Mouse (Mus musculus) limb, embryonic 14.5 days (tissue): ENCODE measurements around the gene C1rb. TPM values are rescaled to one million over a fixed set of nuclear protein-coding genes. Genes with fewer than 3 reads are reported as not detected.

ENCODE experiments used
- ATAC-seq: fragments of 200-750 bp; cut with Nextera tagmentation; 2 replicates; pipeline ENCODE4 v1.8.0; 2017; ENCODE audit warnings: low read depth, moderate number of reproducible peaks, moderate TSS enrichment; ENCODE audit not compliant: low FRiP score
- DNase-seq: peaks from one replicate; pipeline ENCODE4 v3.0.0-alpha.2; 2015; ENCODE audit warnings: low spot score
- H3K27ac ChIP-seq: fragments of 300-500 bp; sonication (generic); replicated peaks from 2 replicates; pipeline ENCODE4 v1.5.1; 2014; ENCODE audit warnings: low read depth, mild to moderate bottlenecking, low read length, moderate library complexity, mixed read lengths
- H3K27me3 ChIP-seq: fragments of 300-500 bp; sonication (generic); 2 replicates; pipeline ENCODE4 v1.6.1; 2014; ENCODE audit warnings: low read length, mixed read lengths; ENCODE audit not compliant: control insufficient read depth, insufficient read depth
- H3K36me3 ChIP-seq: fragments of 300-500 bp; sonication (generic); 2 replicates; pipeline ENCODE4 v1.6.1; 2014; ENCODE audit warnings: mild to moderate bottlenecking, low read length, moderate library complexity, mixed read lengths; ENCODE audit not compliant: control insufficient read depth, insufficient read depth
- H3K4me1 ChIP-seq: fragments of 300-500 bp; sonication (generic); 2 replicates; pipeline ENCODE4 v1.6.1; 2014; ENCODE audit warnings: antibody characterized with exemption, low read length, mixed read lengths; ENCODE audit not compliant: control insufficient read depth, insufficient read depth
- H3K4me2 ChIP-seq: fragments of 300-500 bp; sonication (generic); replicated peaks from 2 replicates; pipeline ENCODE4 v1.6.1; 2014; ENCODE audit warnings: low read depth, mild to moderate bottlenecking, low read length, moderate library complexity; ENCODE audit not compliant: severe bottlenecking
- H3K4me3 ChIP-seq: fragments of 300-500 bp; sonication (generic); replicated peaks from 2 replicates; pipeline ENCODE4 v1.5.1; 2014; ENCODE audit warnings: low read length
- H3K9ac ChIP-seq: fragments of 300-500 bp; sonication (generic); 2 replicates; pipeline ENCODE4 v1.6.1; 2014; ENCODE audit warnings: mild to moderate bottlenecking, low read depth, low read length, moderate library complexity; ENCODE audit not compliant: severe bottlenecking
- H3K9me3 ChIP-seq: fragments of 300-500 bp; sonication (generic); 2 replicates; pipeline ENCODE4 v1.6.1; 2016; ENCODE audit warnings: low read length; ENCODE audit not compliant: control insufficient read depth
- POLR2A ChIP-seq: fragments of 200-500 bp; IDR thresholded peaks from 2 replicates; pipeline ENCODE4 v1.8.0; 2012; ENCODE audit warnings: inconsistent platforms, mild to moderate bottlenecking, moderate library complexity, borderline replicate concordance; ENCODE audit not compliant: insufficient read depth, insufficient read length; ENCODE audit errors: extremely low read depth
- WGBS: fragments of 180-500 bp; shearing (Covaris S2); extraction: QIAGEN DNeasy Blood & Tissue Kit; methylation state at CpG from one replicate; pipeline ENCODE4 v1.1.7; 2014; 5-methylcytosine and 5-hydroxymethylcytosine counted together
- polyA plus RNA-seq, 2 experiments: library from polyadenylated mRNA; depleted of rRNA in 1 of 2; stranded (reverse) in 1 of 2; unstranded in 1 of 2; fragments of >200 nt; fragmentation: Nextera tagmentation in 1 of 2; extraction: Ambion mirVana in 1 of 2; gene quantifications; 2 replicates each; pipeline versions ENCODE4 v1.2.1 to v1.2.3; 2012 to 2014

The C1rb gene
- polyA plus RNA-seq, 2 experiments: 0.11 TPM; not detected in 1

GRCm38 (mm10) chr6:124630763-124631162 lies 60.7 kb downstream of the C1rb start:
- ATAC-seq (no peak), DNase-seq (no peak)
- Histone ChIP-seq H3K27me3 (no peaks in the 10 kb centered on the region), H3K9ac (no peak overlapping the region), H3K9me3 (no peaks in the 10 kb centered on the region), H3K4me3 (no peak overlapping the region), H3K36me3 (no peaks in the 10 kb centered on the region), H3K4me1 (no peaks in the 10 kb centered on the region), H3K27ac (no peak overlapping the region), H3K4me2 (no peak overlapping the region)
- no peak for TF ChIP-seq POLR2A
- WGBS: 85% methylated on average over 4 of the region's 4 CpGs

Other genes with a start within 250 kb of the C1rb start
- gene Pex5, start 155.2 kb upstream of the C1rb start, polyA plus RNA-seq (2012; rRNA removed): 53.9 and 60.7 TPM in 2 replicates
- 34.7 and 43.3 TPM in 2 replicates for gene Pex5, start 155.2 kb upstream of the C1rb start, polyA plus RNA-seq (2014; fragmentation: Nextera tagmentation; extraction: Ambion mirVana)
- 11.2 and 16.3 TPM in 2 replicates for gene Clstn3, start 105.5 kb upstream of the C1rb start, polyA plus RNA-seq (2012; rRNA removed)
- gene Clstn3, start 105.5 kb upstream of the C1rb start, polyA plus RNA-seq (2014; fragmentation: Nextera tagmentation; extraction: Ambion mirVana): 5.1 and 6.4 TPM in 2 replicates
- 0.47 and 0.64 TPM in 2 replicates for gene C1rl, start 77.2 kb upstream of the C1rb start, polyA plus RNA-seq (2012; rRNA removed)
- gene C1rl, start 77.2 kb upstream of the C1rb start, polyA plus RNA-seq (2014; fragmentation: Nextera tagmentation; extraction: Ambion mirVana): 0.81 and 0.83 TPM in 2 replicates
- 1.4 and 2.1 TPM in 2 replicates for gene C1ra, start 57.9 kb upstream of the C1rb start, polyA plus RNA-seq (2012; rRNA removed)
- 1.7 and 1.9 TPM in 2 replicates for gene C1ra, start 57.9 kb upstream of the C1rb start, polyA plus RNA-seq (2014; fragmentation: Nextera tagmentation; extraction: Ambion mirVana)
- 7.9 and 8.5 TPM in 2 replicates for gene C1s1, start 27.9 kb upstream of the C1rb start, polyA plus RNA-seq (2012; rRNA removed)
- 3.3 and 3.4 TPM in 2 replicates for gene C1s1, start 27.9 kb upstream of the C1rb start, polyA plus RNA-seq (2014; fragmentation: Nextera tagmentation; extraction: Ambion mirVana)
- 0.23 and 0.24 TPM in 2 replicates for gene C1s2, start 65.8 kb downstream of the C1rb start, polyA plus RNA-seq (2012; rRNA removed)
- 0.10 TPM in 1 of 2 replicates, not detected in the other for gene C1s2, start 65.8 kb downstream of the C1rb start, polyA plus RNA-seq (2014; fragmentation: Nextera tagmentation; extraction: Ambion mirVana)
- 80.8 and 101 TPM in 2 replicates for gene Lpcat3, start 92.7 kb downstream of the C1rb start, polyA plus RNA-seq (2012; rRNA removed)
- gene Lpcat3, start 92.7 kb downstream of the C1rb start, polyA plus RNA-seq (2014; fragmentation: Nextera tagmentation; extraction: Ambion mirVana): 49.3 and 51.7 TPM in 2 replicates
- gene Emg1, start 141.9 kb downstream of the C1rb start, polyA plus RNA-seq (2012; rRNA removed): 135 and 148 TPM in 2 replicates
- 179 and 185 TPM in 2 replicates for gene Emg1, start 141.9 kb downstream of the C1rb start, polyA plus RNA-seq (2014; fragmentation: Nextera tagmentation; extraction: Ambion mirVana)
- 203 and 205 TPM in 2 replicates for gene Phb2, start 142.0 kb downstream of the C1rb start, polyA plus RNA-seq (2012; rRNA removed)
- gene Phb2, start 142.0 kb downstream of the C1rb start, polyA plus RNA-seq (2014; fragmentation: Nextera tagmentation; extraction: Ambion mirVana): 295 and 296 TPM in 2 replicates
- gene Ptpn6, start 168.4 kb downstream of the C1rb start, polyA plus RNA-seq (2012; rRNA removed): 9.4 and 9.6 TPM in 2 replicates
- 13.9 and 14.2 TPM in 2 replicates for gene Ptpn6, start 168.4 kb downstream of the C1rb start, polyA plus RNA-seq (2014; fragmentation: Nextera tagmentation; extraction: Ambion mirVana)
- 285 and 290 TPM in 2 replicates for gene Grcc10, start 171.1 kb downstream of the C1rb start, polyA plus RNA-seq (2012; rRNA removed)
- 438 and 458 TPM in 2 replicates for gene Grcc10, start 171.1 kb downstream of the C1rb start, polyA plus RNA-seq (2014; fragmentation: Nextera tagmentation; extraction: Ambion mirVana)
- gene Gm45234, start 185.7 kb downstream of the C1rb start, polyA plus RNA-seq (2012; rRNA removed): not detected in 2 replicates
- not detected in 2 replicates for gene Gm45234, start 185.7 kb downstream of the C1rb start, polyA plus RNA-seq (2014; fragmentation: Nextera tagmentation; extraction: Ambion mirVana)
- gene Atn1, start 186.2 kb downstream of the C1rb start, polyA plus RNA-seq (2012; rRNA removed): 102 and 141 TPM in 2 replicates
- 14.6 and 19.4 TPM in 2 replicates for gene Atn1, start 186.2 kb downstream of the C1rb start, polyA plus RNA-seq (2014; fragmentation: Nextera tagmentation; extraction: Ambion mirVana)
- 21.7 and 25.3 TPM in 2 replicates for gene Eno2, start 199.4 kb downstream of the C1rb start, polyA plus RNA-seq (2012; rRNA removed)
- 6.0 and 10.2 TPM in 2 replicates for gene Eno2, start 199.4 kb downstream of the C1rb start, polyA plus RNA-seq (2014; fragmentation: Nextera tagmentation; extraction: Ambion mirVana)
- 1.1 TPM in 2 replicates for gene Lrrc23, start 209.4 kb downstream of the C1rb start, polyA plus RNA-seq (2012; rRNA removed)
- 0.88 and 1.2 TPM in 2 replicates for gene Lrrc23, start 209.4 kb downstream of the C1rb start, polyA plus RNA-seq (2014; fragmentation: Nextera tagmentation; extraction: Ambion mirVana)
- gene Spsb2, start 238.4 kb downstream of the C1rb start, polyA plus RNA-seq (2012; rRNA removed): 9.8 and 11.1 TPM in 2 replicates
- 8.9 and 10.8 TPM in 2 replicates for gene Spsb2, start 238.4 kb downstream of the C1rb start, polyA plus RNA-seq (2014; fragmentation: Nextera tagmentation; extraction: Ambion mirVana)
- gene Tpi1, start 244.0 kb downstream of the C1rb start, polyA plus RNA-seq (2012; rRNA removed): 636 and 744 TPM in 2 replicates
- 808 and 825 TPM in 2 replicates for gene Tpi1, start 244.0 kb downstream of the C1rb start, polyA plus RNA-seq (2014; fragmentation: Nextera tagmentation; extraction: Ambion mirVana)